Mouse (Mus musculus) CH12.LX (cell line): ENCODE measurements around the gene Gas2l3. TPM values are rescaled to one million over a fixed set of nuclear protein-coding genes. Genes with fewer than 3 reads are reported as not detected.

ENCODE experiments used
- DNase-seq: peaks from one replicate; pipeline ENCODE4 v3.0.0-alpha.2; 2013; ENCODE audit errors: extremely low read depth
- H3K27ac ChIP-seq: 2 replicates; pipeline ENCODE4 v1.5.1; 2012; ENCODE audit warnings: low read depth, mild to moderate bottlenecking, control low read depth, moderate library complexity; ENCODE audit not compliant: insufficient read depth
- H3K27me3 ChIP-seq: replicated peaks from 2 replicates; pipeline ENCODE3; 2012; ENCODE audit warnings: inconsistent platforms
- H3K36me3 ChIP-seq, 2 experiments: replicated peaks in 1 of 2; 2 replicates each; pipeline versions ENCODE3 to v1.6.1; 2012; ENCODE audit warnings: inconsistent platforms in 1 of 2, low read length in 1 of 2, mild to moderate bottlenecking in 1 of 2, mixed read lengths in 1 of 2, moderate library complexity in 1 of 2; ENCODE audit not compliant: control insufficient read depth in 1 of 2, insufficient read depth in 1 of 2
- H3K4me1 ChIP-seq, 2 experiments: 2 replicates each; pipeline ENCODE4 v1.6.1; 2012; ENCODE audit warnings: inconsistent platforms in 1 of 2, moderate library complexity in 1 of 2; ENCODE audit not compliant: insufficient read depth in 2 of 2, control insufficient read depth in 1 of 2
- H3K4me2 ChIP-seq: 2 replicates; pipeline ENCODE4 v1.6.1; 2012; ENCODE audit warnings: low read depth, mild to moderate bottlenecking, control low read depth; ENCODE audit not compliant: poor library complexity, insufficient read depth, severe bottlenecking
- H3K4me3 ChIP-seq, 3 experiments: fragments of 150-350 bp in 1 of 3; sonication (generic) in 1 of 3; replicated peaks in 1 of 3; 2 replicates each; pipeline versions ENCODE3 to v1.5.1; 2011 to 2012; ENCODE audit warnings: low read depth in 2 of 3, low read length in 2 of 3, mild to moderate bottlenecking in 2 of 3, moderate library complexity in 2 of 3, control low read depth in 1 of 3, improper control_type of control experiment in 1 of 3, inconsistent platforms in 1 of 3, mixed read lengths in 1 of 3; ENCODE audit not compliant: poor library complexity in 1 of 3
- H3K79me2 ChIP-seq: replicated peaks from 2 replicates; pipeline ENCODE4 v1.6.1; 2012; ENCODE audit warnings: mild to moderate bottlenecking, moderate library complexity; ENCODE audit not compliant: control insufficient read depth, poor library complexity, insufficient read depth, severe bottlenecking; ENCODE audit errors: extremely low read depth
- H3K9ac ChIP-seq: 2 replicates; pipeline ENCODE4 v1.6.1; 2012; ENCODE audit warnings: low read depth, mild to moderate bottlenecking, control low read depth, moderate library complexity; ENCODE audit not compliant: insufficient read depth
- H3K9me3 ChIP-seq: replicated peaks from 2 replicates; pipeline ENCODE3; 2012; ENCODE audit warnings: low read length, inconsistent platforms, mixed read lengths
- BHLHE40 ChIP-seq: IDR thresholded peaks from 2 replicates; pipeline ENCODE4 v1.6.1; 2011; ENCODE audit warnings: mild to moderate bottlenecking, low read depth, low read length, improper control_type of control experiment
- CTCF ChIP-seq, 2 experiments: IDR thresholded peaks in 1 of 2; conservative IDR thresholded peaks in 1 of 2; 2 replicates each; pipeline ENCODE4 v1.5.1; 2011 to 2012; ENCODE audit warnings: low read depth in 2 of 2, low read length in 2 of 2, improper control_type of control experiment in 1 of 2, inconsistent platforms in 1 of 2, mild to moderate bottlenecking in 1 of 2, moderate library complexity in 1 of 2
- E2F4 ChIP-seq: IDR thresholded peaks from 2 replicates; pipeline ENCODE4 v1.6.1; 2011; ENCODE audit warnings: low read depth, low read length, improper control_type of control experiment; ENCODE audit not compliant: insufficient replicate concordance
- ELF1 ChIP-seq: IDR thresholded peaks from 2 replicates; pipeline ENCODE4 v1.6.1; 2014; ENCODE audit warnings: low read depth, mild to moderate bottlenecking, inconsistent platforms, low read length, improper control_type of control experiment
- ETS1 ChIP-seq: conservative IDR thresholded peaks from 2 replicates; pipeline ENCODE4 v1.6.1; 2012; ENCODE audit warnings: low read depth, mild to moderate bottlenecking, inconsistent platforms, low read length, improper control_type of control experiment, moderate library complexity
- GABPA ChIP-seq: IDR thresholded peaks from 2 replicates; pipeline ENCODE4 v1.6.1; 2012; ENCODE audit warnings: low read depth, low read length, improper control_type of control experiment, inconsistent platforms; ENCODE audit not compliant: insufficient replicate concordance
- IRF4 ChIP-seq: IDR thresholded peaks from 2 replicates; pipeline ENCODE4 v1.6.1; 2014; ENCODE audit warnings: low read depth, mild to moderate bottlenecking, inconsistent platforms, low read length, improper control_type of control experiment
- JUND ChIP-seq: conservative IDR thresholded peaks from 2 replicates; pipeline ENCODE4 v1.6.1; 2011; ENCODE audit warnings: low read depth, low read length, improper control_type of control experiment
- MAX ChIP-seq: IDR thresholded peaks from 2 replicates; pipeline ENCODE4 v1.6.1; 2011; ENCODE audit warnings: low read length, improper control_type of control experiment
- MAZ ChIP-seq: IDR thresholded peaks from 2 replicates; pipeline ENCODE4 v1.6.1; 2012; ENCODE audit warnings: low read depth, mild to moderate bottlenecking, inconsistent platforms, low read length, improper control_type of control experiment, moderate library complexity
- MXI1 ChIP-seq: IDR thresholded peaks from 2 replicates; pipeline ENCODE4 v1.6.1; 2011; ENCODE audit warnings: mild to moderate bottlenecking, low read depth, low read length, improper control_type of control experiment
- MYC ChIP-seq: IDR thresholded peaks from 2 replicates; pipeline ENCODE4 v1.6.1; 2011; ENCODE audit warnings: low read depth, mild to moderate bottlenecking, improper control_type of control experiment, low read length
- NELFE ChIP-seq: IDR thresholded peaks from 2 replicates; pipeline ENCODE4 v1.6.1; 2011; ENCODE audit warnings: low read depth, low read length, improper control_type of control experiment
- NRF1 ChIP-seq: IDR thresholded peaks from 2 replicates; pipeline ENCODE4 v1.6.1; 2014; ENCODE audit warnings: low read depth, mild to moderate bottlenecking, inconsistent platforms, low read length, improper control_type of control experiment, moderate library complexity
- PAX5 ChIP-seq: IDR thresholded peaks from 2 replicates; pipeline ENCODE4 v1.6.1; 2012; ENCODE audit warnings: low read length, inconsistent platforms, mixed read lengths
- RAD21 ChIP-seq: IDR thresholded peaks from 2 replicates; pipeline ENCODE4 v1.6.1; 2011; ENCODE audit warnings: low read depth, mild to moderate bottlenecking, low read length, improper control_type of control experiment, moderate library complexity
- SIN3A ChIP-seq: IDR thresholded peaks from 2 replicates; pipeline ENCODE4 v1.6.1; 2012; ENCODE audit warnings: low read length, improper control_type of control experiment, inconsistent platforms
- SMC3 ChIP-seq: IDR thresholded peaks from 2 replicates; pipeline ENCODE4 v1.6.1; 2011; ENCODE audit warnings: low read depth, low read length, improper control_type of control experiment
- ZC3H11A ChIP-seq: IDR thresholded peaks from 2 replicates; pipeline ENCODE4 v1.6.1; 2012; ENCODE audit warnings: low read depth, mild to moderate bottlenecking, inconsistent platforms, low read length, improper control_type of control experiment
- ZKSCAN1 ChIP-seq: IDR thresholded peaks from 2 replicates; pipeline ENCODE4 v1.6.1; 2012; ENCODE audit warnings: low read depth, inconsistent platforms, low read length, improper control_type of control experiment, borderline replicate concordance
- ZNF384 ChIP-seq: IDR thresholded peaks from 2 replicates; pipeline ENCODE4 v1.6.1; 2012; ENCODE audit warnings: low read depth, low read length, improper control_type of control experiment, inconsistent platforms
- dilution Hi-C: fragments of 300-500 bp; cut with MboI; formaldehyde crosslinking; loops from 2 replicates; pipeline ENCODE4 v1.14.3; 2020; ENCODE audit warnings: low sequenced_read_pairs; ENCODE audit not compliant: extremely low pct_unique_long_range_greater_than_20kb, extremely low pct_ligation_motif_present
- in situ Hi-C: fragments of 300-500 bp; cut with MboI; formaldehyde crosslinking; loops from 3 replicates; pipeline ENCODE4 v1.14.3; 2019; ENCODE audit warnings: low sequenced_read_pairs, low pct_ligation_motif_present, low pct_unique_long_range_greater_than_20kb, mixed read lengths
- polyA plus RNA-seq: library from polyadenylated mRNA; unstranded; fragments of >175 nt; gene quantifications from 2 replicates; pipeline ENCODE4 v1.2.1, GENCODE M21; 2012; ENCODE audit warnings: low read depth; ENCODE audit not compliant: insufficient read length
- total RNA-seq, 2 experiments: library from RNA; depleted of rRNA; stranded (reverse); fragments of 300-350 nt in 1 of 2; fragments of >200 nt in 1 of 2; gene quantifications; 2 replicates each; pipeline ENCODE4 v1.2.3; 2012 to 2014

The Gas2l3 gene
- total and polyA plus RNA-seq, 3 experiments: 7.3 to 12.2 (median 9.4) TPM

GRCm38 (mm10) chr10:89462890-89463289 lies 19.1 kb upstream of the Gas2l3 start:
- Histone ChIP-seq H3K36me3 (no peaks in the 10 kb centered on the region), H3K9me3 (no peaks in the 10 kb centered on the region), H3K27me3 (no peaks in the 10 kb centered on the region), H3K79me2 (no peaks in the 10 kb centered on the region), H3K9ac (no peak overlapping the region), H3K4me1 (0 out of 4 replicates have a peak, but pooled peaks cover 0 to 2% of the 10 kb centered on the region in 2 experiments), H3K4me2 (no peak overlapping the region), H3K27ac (no peak overlapping the region), H3K4me3 (no peak overlapping the region)
- no peak for TF ChIP-seq JUND
- no peak for TF ChIP-seq ZNF384
- TF ChIP-seq ETS1: no peak
- no peak for TF ChIP-seq NRF1
- no peak for TF ChIP-seq NELFE
- no peak for TF ChIP-seq PAX5
- TF ChIP-seq ELF1: no peak
- TF ChIP-seq SIN3A: no peak
- TF ChIP-seq MXI1: no peak
- in situ Hi-C loops (loop anchor here (10.0 kb wide), 1 partner anchor 172 kb away; no protein-coding TSS in a partner anchor), dilution Hi-C loops (no loop called here)
- DNase-seq: no peak

- in situ Hi-C loops: loop anchor here (10.0 kb wide), 1 partner anchor 173 kb away; no protein-coding TSS in a partner anchor
- Histone ChIP-seq H3K79me2 (no peaks in the 10 kb centered on the region), H3K9ac (no peak overlapping the region), H3K4me2 (peak overlapping the region; percentile 81; the same call in 1 of the 2 replicates), H3K27me3 (no peaks in the 10 kb centered on the region), H3K36me3 (no peaks in the 10 kb centered on the region), H3K4me3 (no peak overlapping the region), H3K27ac (no peak overlapping the region), H3K9me3 (no peaks in the 10 kb centered on the region), H3K4me1 (0 out of 4 replicates have a peak, but pooled peaks cover 0 to 2% of the 10 kb centered on the region in 2 experiments)
- TF ChIP-seq MAX (no peak), E2F4 (peak; percentile 61; the same call in 1 of the 2 replicates), JUND (peak; percentile 52; the same call in 1 of the 2 replicates), IRF4 (0 out of 2 replicates have a peak, but pooled peaks have one; percentile 37), ZC3H11A (peak; percentile 75), MYC (0 out of 2 replicates have a peak, but pooled peaks have one; percentile 29), RAD21 (peak; percentile 92), ZKSCAN1 (no peak), CTCF (conservative IDR thresholded peaks at IDR 0.05 in 1 of 2, IDR thresholded peaks at IDR 0.05 in 1 of 2; ENCODE audit: low read depth in 2 of 2, low read length in 2 of 2) (peak; percentile 67 to 99), MXI1 (no peak), ELF1 (0 out of 2 replicates have a peak, but pooled peaks have one; percentile 51), GABPA (no peak), BHLHE40 (peak; percentile 47; the same call in 1 of the 2 replicates), ZNF384 (peak; percentile 46; the same call in 1 of the 2 replicates), MAZ (0 out of 2 replicates have a peak, but pooled peaks have one; percentile 30), SMC3 (peak; percentile 95), NELFE (peak; percentile 35; the same call in 1 of the 2 replicates)
- DNase-seq: peak; percentile 91
- dilution Hi-C loops: no loop called here
Observed at GRCm38 (mm10) chr10:89461856-89462507, 18.2 kb upstream of the Gas2l3 start.
